Mouse (Mus musculus): ENCODE results near the gene Utp4. TPM values are rescaled to one million over a fixed set of nuclear protein-coding genes. Genes with fewer than 3 reads are reported as not detected.

Gene Utp4
- total RNA-seq, 1 experiment: 118 TPM

DNA sequence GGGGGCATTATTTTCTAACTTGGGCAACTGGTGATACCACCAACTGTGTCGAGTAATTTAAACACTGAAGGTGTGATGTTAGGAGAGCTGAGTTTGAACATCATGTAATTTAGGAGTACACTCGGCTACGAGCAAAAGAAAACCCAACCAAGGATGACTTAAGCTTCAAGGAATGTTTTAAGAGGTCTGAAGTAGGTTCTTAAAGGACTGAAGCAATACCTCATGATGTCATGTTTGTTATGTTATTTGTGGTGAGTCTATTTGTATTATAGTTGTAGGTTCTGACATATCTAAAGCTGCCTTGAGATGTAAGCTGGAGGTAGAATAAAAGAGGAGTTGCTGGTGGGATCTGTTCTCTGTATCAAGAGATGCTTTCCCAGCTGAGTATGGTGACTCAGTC lies 76.5 kb downstream of the Utp4 start:
- Histone ChIP-seq H3K9ac (ENCODE audit: insufficient read depth, low read depth, low read length, poor library complexity, severe bottlenecking) (no peak overlapping the region), H3K9me3 (ENCODE audit: control insufficient read depth, insufficient read depth, low read depth, low read length) (no peaks in the 10 kb centered on the region), H3K4me3 (ENCODE audit: insufficient read depth in 1 of 2, low read depth in 1 of 2, low read length in 2 of 2, poor library complexity in 1 of 2, severe bottlenecking in 1 of 2) (no peak overlapping the region), H3K27ac (ENCODE audit: insufficient read depth, low read depth, low read length, poor library complexity, severe bottlenecking) (no peak overlapping the region), H3K36me3 (ENCODE audit: control insufficient read depth, insufficient read depth, low read length, poor library complexity, severe bottlenecking) (no peaks in the 10 kb centered on the region; the same call in 1 of the 2 replicates), H3K4me1 (ENCODE audit: control insufficient read depth in 2 of 2, insufficient read depth in 2 of 2, low read length in 2 of 2, poor library complexity in 1 of 2) (peaks cover 9 to 19% of the 10 kb centered on the region in 2 experiments)
- DNase-seq (ENCODE audit: low read depth, low spot score): no peak
- TF ChIP-seq ZC3H11A (IDR thresholded peaks at IDR 0.05; ENCODE audit: borderline replicate concordance, low read depth, low read length): no peak
- TF ChIP-seq MAFK (IDR thresholded peaks at IDR 0.05; ENCODE audit: insufficient read depth, low read depth, low read length): no peak
- TF ChIP-seq ZNF384 (IDR thresholded peaks at IDR 0.05; ENCODE audit: low read depth, low read length): no peak
- TF ChIP-seq CHD2 (IDR thresholded peaks at IDR 0.05; ENCODE audit: low read depth, low read length): no peak
- TF ChIP-seq HCFC1 (IDR thresholded peaks at IDR 0.05; ENCODE audit: borderline replicate concordance, insufficient read depth, low read length): no peak
- in situ Hi-C loops (cut with MboI; ENCODE audit: low sequenced_read_pairs in 2 of 2, unreplicated experiment in 2 of 2): no loop called here

DNA sequence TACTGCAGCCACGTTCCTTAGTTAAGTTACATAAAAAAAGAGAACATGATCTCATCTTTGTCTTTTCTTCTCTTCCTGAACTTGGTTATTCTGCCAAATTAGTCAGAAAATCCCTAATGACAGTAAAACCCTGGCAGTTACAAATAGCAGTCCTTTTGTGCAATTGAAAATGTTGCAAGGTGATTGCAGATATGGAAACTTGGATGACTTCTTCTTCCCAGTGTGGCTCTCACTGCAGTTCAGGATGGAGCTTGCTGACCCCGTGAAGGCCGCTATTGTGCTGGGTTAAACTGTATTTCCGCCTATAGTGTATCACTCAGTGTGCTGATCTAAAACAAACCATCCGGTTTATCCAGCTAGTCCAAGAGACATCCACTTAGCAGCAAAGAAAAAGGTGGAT lies 78.5 kb downstream of the Utp4 start:
- in situ Hi-C loops (cut with MboI; ENCODE audit: low sequenced_read_pairs in 2 of 2, unreplicated experiment in 2 of 2): no loop called here
- Histone ChIP-seq H3K4me1 (ENCODE audit: control insufficient read depth in 2 of 2, insufficient read depth in 2 of 2, low read length in 2 of 2, poor library complexity in 1 of 2) (peaks cover 10 to 19% of the 10 kb centered on the region in 2 experiments), H3K27ac (ENCODE audit: insufficient read depth, low read depth, low read length, poor library complexity, severe bottlenecking) (no peak overlapping the region; the same call in 1 of the 2 replicates), H3K4me3 (ENCODE audit: insufficient read depth in 1 of 2, low read depth in 1 of 2, low read length in 2 of 2, poor library complexity in 1 of 2, severe bottlenecking in 1 of 2) (no peak overlapping the region), H3K9me3 (ENCODE audit: control insufficient read depth, insufficient read depth, low read depth, low read length) (no peaks in the 10 kb centered on the region), H3K36me3 (ENCODE audit: control insufficient read depth, insufficient read depth, low read length, poor library complexity, severe bottlenecking) (no peaks in the 10 kb centered on the region; the same call in 1 of the 2 replicates), H3K9ac (ENCODE audit: insufficient read depth, low read depth, low read length, poor library complexity, severe bottlenecking) (no peak overlapping the region)
- no peak for DNase-seq (ENCODE audit: low read depth, low spot score)
- TF ChIP-seq HCFC1 (IDR thresholded peaks at IDR 0.05; ENCODE audit: borderline replicate concordance, insufficient read depth, low read length) (no peak), ZC3H11A (IDR thresholded peaks at IDR 0.05; ENCODE audit: borderline replicate concordance, low read depth, low read length) (no peak), MAFK (IDR thresholded peaks at IDR 0.05; ENCODE audit: insufficient read depth, low read depth, low read length) (no peak), CHD2 (IDR thresholded peaks at IDR 0.05; ENCODE audit: low read depth, low read length) (no peak), ZNF384 (IDR thresholded peaks at IDR 0.05; ENCODE audit: low read depth, low read length) (no peak)

Other genes starting within 250 kb of the Utp4 start
- gene Tango6, start 210.6 kb upstream of the Utp4 start, total RNA-seq (2012; rRNA removed): 13.6 and 16.5 TPM in 2 replicates
- gene Has3, start 23.4 kb upstream of the Utp4 start, total RNA-seq (2012; rRNA removed): 4.4 and 5.0 TPM in 2 replicates
- 32.4 and 45.7 TPM in 2 replicates for gene Sntb2, start 42.1 kb downstream of the Utp4 start, total RNA-seq (2012; rRNA removed)
- gene Vps4a, start 137.6 kb downstream of the Utp4 start, total RNA-seq (2012; rRNA removed): 16.6 and 24.1 TPM in 2 replicates
- gene Pdf, start 155.0 kb downstream of the Utp4 start, total RNA-seq (2012; rRNA removed): 15.4 and 16.1 TPM in 2 replicates
- gene Cog8, start 163.1 kb downstream of the Utp4 start, total RNA-seq (2012; rRNA removed): 37.8 and 39.1 TPM in 2 replicates
- gene Nip7, start 163.2 kb downstream of the Utp4 start, total RNA-seq (2012; rRNA removed): 169 and 189 TPM in 2 replicates
- gene Tmed6, start 172.0 kb downstream of the Utp4 start, total RNA-seq (2012; rRNA removed): 0.27 and 0.48 TPM in 2 replicates
- 13.9 and 14.1 TPM in 2 replicates for gene Terf2, start 202.9 kb downstream of the Utp4 start, total RNA-seq (2012; rRNA removed)

Data from ES-E14 (cell line).